Mouse (Mus musculus): ENCODE results near the gene Filip1l. TPM values are rescaled to one million over a fixed set of nuclear protein-coding genes. Genes with fewer than 3 reads are reported as not detected.

Gene Filip1l
- polyA plus RNA-seq, 1 experiment from 2014 or later: 12.7 TPM

DNA sequence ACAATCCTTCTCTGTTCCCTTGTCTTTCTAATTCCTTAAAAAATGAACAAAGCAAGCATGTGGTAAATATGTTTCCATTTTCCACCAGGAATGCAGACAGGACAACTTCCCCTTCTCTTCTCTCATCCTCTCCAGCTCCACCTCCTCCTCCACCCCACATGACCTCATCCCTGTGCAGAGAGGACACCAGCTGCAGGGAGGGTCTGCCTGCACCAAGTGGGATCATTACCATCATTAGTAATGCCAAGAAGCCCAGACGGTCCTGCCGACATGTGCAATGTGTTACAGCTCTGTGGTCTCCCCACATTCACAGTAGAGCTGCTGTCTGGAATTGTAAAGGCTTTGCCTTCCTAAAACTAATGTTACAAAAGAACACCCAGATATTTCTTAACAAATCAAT lies 63.2 kb downstream of the Filip1l start:
- 59% methylated on average over 2 of the region's 2 CpGs for WGBS
- Histone ChIP-seq H3K27ac (replicated peaks) (no peak overlapping the region), H3K4me3 (no peak overlapping the region), H3K27me3 (replicated peaks; ENCODE audit: low read depth, poor library complexity, severe bottlenecking) (no peaks in the 10 kb centered on the region), H3K9me3 (no peaks in the 10 kb centered on the region), H3K36me3 (replicated peaks) (no peaks in the 10 kb centered on the region), H3K4me1 (peaks cover 13% of the 10 kb centered on the region)
- DNase-seq (ENCODE audit: low spot score): no peak

DNA sequence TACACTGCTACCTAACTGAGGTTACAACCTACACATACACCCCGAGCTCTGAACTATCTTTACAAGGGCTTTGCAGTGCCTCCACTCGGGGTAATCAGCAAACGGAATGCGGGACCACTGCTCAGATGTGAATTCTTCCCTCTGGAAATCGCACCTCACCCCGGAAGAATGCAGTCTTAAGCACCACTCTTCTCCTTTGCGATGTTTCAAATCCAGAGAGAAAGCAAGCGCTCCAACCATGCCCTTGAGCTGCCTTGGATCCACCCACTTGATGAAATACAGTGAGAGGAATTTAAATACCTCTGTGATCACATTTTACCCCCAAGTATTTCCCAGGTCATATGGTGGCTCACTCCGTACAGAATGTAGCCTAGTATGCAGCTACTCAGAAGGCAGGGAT lies 64.1 kb downstream of the Filip1l start:
- Histone ChIP-seq H3K36me3 (replicated peaks) (no peaks in the 10 kb centered on the region), H3K4me3 (no peak overlapping the region), H3K4me1 (peaks cover 17% of the 10 kb centered on the region), H3K27me3 (replicated peaks; ENCODE audit: low read depth, poor library complexity, severe bottlenecking) (no peaks in the 10 kb centered on the region), H3K27ac (replicated peaks) (no peak overlapping the region), H3K9me3 (no peaks in the 10 kb centered on the region)
- no peak for DNase-seq (ENCODE audit: low spot score)
- 87% methylated on average over 9 of the region's 9 CpGs for WGBS

DNA sequence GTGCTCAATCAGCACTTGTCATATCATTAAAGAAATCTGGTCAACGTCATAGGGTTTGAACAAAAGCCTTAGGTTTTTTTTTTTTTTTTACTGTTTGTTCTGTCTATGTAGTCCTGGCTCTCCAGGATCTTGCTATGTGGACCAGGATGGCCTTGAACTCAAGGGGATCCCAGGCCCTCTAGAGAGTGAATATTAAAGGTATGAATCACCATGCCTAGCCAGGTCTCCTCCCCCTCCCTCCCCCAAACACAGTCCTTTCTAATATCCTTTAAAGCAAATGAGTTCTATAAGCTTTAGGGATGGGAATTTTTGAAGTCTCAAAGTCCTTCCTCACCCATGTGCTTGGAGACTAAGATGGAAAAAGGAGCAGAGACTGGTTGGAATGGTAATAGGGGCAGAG lies 65.1 kb downstream of the Filip1l start:
- WGBS: 75% methylated on average over 1 of the region's 1 CpGs
- Histone ChIP-seq H3K27me3 (replicated peaks; ENCODE audit: low read depth, poor library complexity, severe bottlenecking) (no peaks in the 10 kb centered on the region), H3K4me1 (peaks cover 19% of the 10 kb centered on the region), H3K36me3 (replicated peaks) (no peaks in the 10 kb centered on the region), H3K27ac (replicated peaks) (no peak overlapping the region), H3K4me3 (no peak overlapping the region), H3K9me3 (no peaks in the 10 kb centered on the region)
- DNase-seq (ENCODE audit: low spot score): no peak

DNA sequence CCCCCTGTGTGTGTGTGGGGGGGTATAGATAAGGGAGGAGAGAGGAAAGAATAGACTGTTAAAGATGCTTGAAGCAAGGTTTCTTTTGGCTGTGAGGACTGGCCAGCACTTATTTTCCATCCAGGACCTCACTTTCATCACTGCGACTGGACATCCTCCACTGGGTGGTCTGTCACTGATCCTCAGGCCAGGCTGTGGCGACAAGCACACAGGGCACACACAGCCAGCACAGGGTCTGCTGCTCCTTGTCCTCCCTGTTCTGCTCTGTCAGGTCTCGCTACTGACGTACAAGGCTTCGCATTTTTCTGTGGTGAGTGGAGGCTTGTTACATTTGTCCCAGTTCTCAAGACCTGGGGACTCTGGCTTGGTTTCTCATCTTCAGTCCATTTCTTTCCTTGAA lies 66.4 kb downstream of the Filip1l start:
- no peak overlapping the region for H3K27ac ChIP-seq (replicated peaks)

DNA sequence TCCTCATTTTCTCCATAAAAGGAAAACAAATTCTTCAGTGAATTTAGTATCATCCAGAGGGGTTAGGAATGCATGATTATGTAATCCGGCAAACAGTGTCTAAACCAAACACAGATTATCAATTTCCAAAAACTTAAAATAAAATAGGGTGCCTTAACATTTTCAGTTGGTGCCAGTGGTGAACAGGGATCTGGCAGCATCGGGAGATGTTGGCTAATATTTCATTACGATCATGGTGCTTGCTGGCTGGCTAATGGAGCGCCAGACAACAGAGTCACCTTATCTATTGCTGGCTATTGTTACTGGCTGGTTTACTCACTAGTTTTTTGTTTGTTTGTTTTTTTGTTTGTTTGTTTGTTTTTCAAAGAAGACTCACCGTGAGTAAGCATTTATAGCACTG lies 67.0 kb downstream of the Filip1l start:
- Histone ChIP-seq H3K27me3 (replicated peaks; ENCODE audit: low read depth, poor library complexity, severe bottlenecking) (no peaks in the 10 kb centered on the region), H3K9me3 (no peaks in the 10 kb centered on the region), H3K36me3 (replicated peaks) (no peaks in the 10 kb centered on the region), H3K27ac (replicated peaks) (no peak overlapping the region), H3K4me1 (peaks cover 26% of the 10 kb centered on the region), H3K4me3 (no peak overlapping the region)
- WGBS: 88% methylated on average over 5 of the region's 5 CpGs
- DNase-seq (ENCODE audit: low spot score): no peak

More for the DNA sequence above, 66.4 kb downstream of the Filip1l start:
- Histone ChIP-seq H3K9me3 (no peaks in the 10 kb centered on the region), H3K36me3 (replicated peaks) (no peaks in the 10 kb centered on the region), H3K4me1 (peaks cover 26% of the 10 kb centered on the region), H3K27me3 (replicated peaks; ENCODE audit: low read depth, poor library complexity, severe bottlenecking) (no peaks in the 10 kb centered on the region), H3K4me3 (no peak overlapping the region)
- no peak for DNase-seq (ENCODE audit: low spot score)
- WGBS: 59% methylated on average over 5 of the region's 5 CpGs

DNA sequence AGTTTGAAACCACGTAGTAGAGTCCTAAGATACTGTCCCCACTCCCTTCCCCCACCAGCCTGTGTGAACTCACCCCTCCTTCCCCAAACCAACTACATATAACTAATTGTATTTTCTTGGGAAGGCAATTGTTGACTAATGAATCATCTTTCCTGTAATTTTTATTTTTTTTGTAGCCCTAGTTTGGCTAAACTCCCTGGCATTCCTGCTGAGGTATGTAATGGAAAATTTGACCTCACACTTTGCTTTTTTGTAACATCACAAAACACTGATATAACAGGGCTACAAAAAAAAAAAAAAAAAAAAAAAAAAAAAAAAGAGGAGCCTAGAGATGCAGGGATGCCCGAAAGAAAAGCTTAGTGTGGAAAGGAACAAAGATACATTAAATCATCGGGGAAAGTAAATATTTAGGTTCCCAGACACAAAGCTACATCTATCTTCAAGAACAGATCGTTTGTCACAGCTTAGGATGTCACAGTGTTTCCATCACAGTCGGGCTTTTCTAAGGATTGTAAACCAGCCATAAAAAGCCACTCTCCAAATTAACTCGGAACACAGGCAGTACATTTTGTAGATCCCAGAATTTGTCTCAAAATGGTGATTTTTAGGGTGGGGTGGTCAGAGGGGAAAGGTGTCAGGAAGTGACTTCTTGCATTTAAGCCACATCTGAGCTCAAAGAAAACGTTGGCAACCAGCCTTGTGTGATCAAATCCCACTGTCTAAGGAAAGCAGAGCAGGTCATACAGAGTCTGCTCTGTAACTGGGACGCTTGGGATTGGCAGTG lies 68.1 kb downstream of the Filip1l start:
- WGBS: 68% methylated on average over 8 of the region's 8 CpGs
- Histone ChIP-seq H3K4me1 (peaks cover 20% of the 10 kb centered on the region), H3K27ac (replicated peaks) (no peak overlapping the region)

DNA sequence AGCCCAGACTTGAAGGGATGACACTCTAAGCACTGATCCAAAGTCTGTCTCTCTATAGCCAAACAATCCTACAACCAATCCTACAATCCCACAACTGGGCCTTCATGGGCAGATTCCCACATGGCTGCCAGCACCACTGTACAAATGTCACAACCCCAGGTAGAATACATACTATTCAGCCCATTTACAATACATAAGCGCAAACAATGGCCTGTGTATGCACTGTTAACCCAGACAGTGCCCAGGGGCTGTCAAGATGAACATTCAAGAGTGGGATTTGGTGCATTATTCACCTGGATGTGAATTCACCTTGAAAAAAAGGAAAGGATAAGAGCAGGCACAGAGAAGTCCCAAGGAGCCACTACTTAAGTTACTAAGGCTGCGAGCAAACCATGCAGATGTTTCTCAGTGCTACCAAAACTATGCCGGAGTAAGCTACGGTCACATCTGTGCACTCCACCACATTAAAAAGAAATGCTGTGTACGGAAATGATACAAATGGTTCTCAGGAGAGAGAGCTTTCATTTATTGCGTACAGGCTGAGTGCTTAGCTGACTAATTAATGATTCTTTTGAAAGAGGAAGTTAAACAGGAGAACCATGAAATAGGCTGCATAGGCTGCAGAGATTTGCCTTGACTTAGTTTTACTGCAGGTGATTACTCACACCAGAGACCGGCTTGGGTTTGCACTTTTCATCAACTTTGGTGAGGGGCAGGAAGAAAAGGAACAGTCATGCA lies 69.0 kb downstream of the Filip1l start:
- no peaks in the 10 kb centered on the region for H3K27me3 ChIP-seq (replicated peaks; ENCODE audit: low read depth, poor library complexity, severe bottlenecking)

More for the DNA sequence above, 68.1 kb downstream of the Filip1l start:
- Histone ChIP-seq H3K36me3 (replicated peaks) (no peaks in the 10 kb centered on the region), H3K27me3 (replicated peaks; ENCODE audit: low read depth, poor library complexity, severe bottlenecking) (no peaks in the 10 kb centered on the region), H3K4me3 (no peak overlapping the region), H3K9me3 (no peaks in the 10 kb centered on the region)
- DNase-seq (ENCODE audit: low spot score): no peak

DNA sequence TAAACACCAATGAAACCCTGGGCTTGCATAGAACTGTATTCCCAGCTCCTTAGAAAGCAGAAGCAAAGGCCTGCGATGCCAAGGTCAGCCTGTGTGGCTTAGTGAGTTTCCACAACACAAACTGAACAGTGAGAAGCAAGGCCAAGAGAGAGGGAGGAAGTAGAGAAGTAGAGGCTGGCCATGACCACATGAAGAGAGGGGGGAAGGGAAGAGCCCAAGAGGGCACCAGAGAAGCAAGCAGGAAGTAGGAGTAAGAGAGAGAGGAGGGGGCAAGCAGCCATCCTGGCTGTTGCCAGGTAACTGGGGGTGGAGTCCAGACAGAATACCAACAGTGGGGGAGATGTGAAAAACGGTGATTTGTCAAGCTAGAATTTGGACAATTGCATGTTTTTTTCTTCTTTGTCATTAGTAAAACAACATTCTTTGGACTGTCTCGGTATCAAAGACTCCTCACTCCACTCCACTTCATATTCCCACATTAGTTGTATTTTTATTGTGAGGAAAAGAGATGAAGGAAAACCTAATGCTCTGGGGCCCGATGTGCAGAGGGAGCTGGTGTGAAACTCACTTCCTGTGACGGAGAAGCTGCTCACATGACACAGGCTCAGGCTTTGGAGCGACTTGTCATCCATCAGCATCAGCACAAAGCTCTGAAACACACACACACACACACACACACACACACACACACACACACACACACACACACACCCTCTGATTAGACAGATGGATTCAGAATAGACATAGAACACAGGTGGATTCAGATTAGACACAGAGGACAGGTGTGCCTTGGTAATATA lies 70.3 kb downstream of the Filip1l start:
- no peaks in the 10 kb centered on the region for H3K36me3 ChIP-seq (replicated peaks)
- peak overlapping the region; percentile 59 for H3K27ac ChIP-seq (replicated peaks)
- peaks cover 17% of the 10 kb centered on the region for H3K4me1 ChIP-seq
- no peak overlapping the region for H3K4me3 ChIP-seq
- no peaks in the 10 kb centered on the region for H3K9me3 ChIP-seq
- no peaks in the 10 kb centered on the region for H3K27me3 ChIP-seq (replicated peaks; ENCODE audit: low read depth, poor library complexity, severe bottlenecking)
- WGBS: 60% methylated on average over 6 of the region's 6 CpGs
- no peak for DNase-seq (ENCODE audit: low spot score)

More for the DNA sequence above, 69.0 kb downstream of the Filip1l start:
- 91% methylated on average over 7 of the region's 7 CpGs for whole genome bisulfite sequencing
- no peaks in the 10 kb centered on the region for H3K9me3 ChIP-seq
- no peak for DNase-seq (ENCODE audit: low spot score)
- peaks cover 17% of the 10 kb centered on the region for H3K4me1 ChIP-seq
- no peak overlapping the region for H3K4me3 ChIP-seq
- no peak overlapping the region for H3K27ac ChIP-seq (replicated peaks)
- no peaks in the 10 kb centered on the region for H3K36me3 ChIP-seq (replicated peaks)

DNA sequence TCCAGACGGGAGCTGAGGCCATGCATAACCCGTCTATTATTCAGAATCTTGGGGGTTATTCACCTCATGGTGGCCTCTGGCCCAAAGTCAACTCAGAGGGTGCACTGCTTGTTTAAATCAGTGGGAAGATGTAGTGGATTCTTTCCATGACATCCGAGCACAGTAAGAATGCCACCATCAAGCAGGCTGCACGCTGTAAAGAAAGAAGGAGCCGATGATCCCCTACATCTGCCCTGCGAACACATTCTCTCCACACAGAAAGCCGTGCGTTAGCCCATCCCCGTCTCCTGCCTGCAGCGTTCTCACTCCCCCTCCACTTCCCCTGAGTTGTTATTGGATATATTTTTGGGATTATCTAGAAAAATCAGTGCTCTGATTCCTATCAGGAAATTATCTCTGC lies 73.8 kb downstream of the Filip1l start:
- H3K27me3 ChIP-seq (replicated peaks; ENCODE audit: low read depth, poor library complexity, severe bottlenecking): no peaks in the 10 kb centered on the region
- peaks cover 12% of the 10 kb centered on the region for H3K4me1 ChIP-seq
- 80% methylated on average over 10 of the region's 10 CpGs for WGBS
- no peaks in the 10 kb centered on the region for H3K36me3 ChIP-seq (replicated peaks)
- H3K4me3 ChIP-seq: no peak overlapping the region
- no peaks in the 10 kb centered on the region for H3K9me3 ChIP-seq
- no peak for DNase-seq (ENCODE audit: low spot score)
- H3K27ac ChIP-seq (replicated peaks): no peak overlapping the region

DNA sequence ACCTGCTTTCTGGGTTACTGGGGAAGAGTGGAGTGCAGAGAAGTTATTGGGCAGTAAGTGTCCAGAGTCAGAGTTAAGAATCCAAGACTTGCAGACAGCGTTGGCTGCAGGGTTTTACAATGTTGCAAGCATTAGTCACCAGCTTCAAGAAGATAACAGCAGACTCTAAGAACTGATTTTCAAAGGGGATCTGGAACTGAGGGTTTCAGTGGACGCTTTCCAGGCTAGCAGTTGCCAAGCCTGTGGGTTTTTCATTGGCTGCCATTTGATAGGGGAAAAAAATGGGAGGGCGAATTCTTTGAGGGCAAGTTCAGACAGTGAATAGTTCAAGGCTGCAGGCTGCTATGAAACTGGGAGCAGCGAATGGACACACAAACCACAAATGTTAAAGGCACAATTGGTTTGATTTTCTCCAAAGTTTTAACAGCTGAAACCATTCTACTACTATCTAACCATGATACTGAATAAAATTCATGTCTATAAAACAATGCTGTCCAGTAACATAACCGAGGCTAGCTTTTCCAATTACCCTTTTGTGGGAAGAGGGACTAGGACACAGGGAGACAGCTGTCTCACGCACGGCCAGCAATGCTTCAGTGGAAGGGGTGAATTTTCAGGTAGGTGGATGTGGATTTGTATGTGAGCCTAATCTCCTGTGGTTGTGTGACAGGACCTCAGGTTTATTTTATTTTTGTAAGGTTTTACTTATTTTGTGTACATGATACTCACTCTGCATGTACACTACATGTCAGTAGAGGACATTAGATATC lies 74.8 kb downstream of the Filip1l start:
- Histone ChIP-seq H3K9me3 (no peaks in the 10 kb centered on the region), H3K36me3 (replicated peaks) (no peaks in the 10 kb centered on the region), H3K27ac (replicated peaks) (no peak overlapping the region), H3K4me3 (no peak overlapping the region), H3K4me1 (peaks cover 8% of the 10 kb centered on the region), H3K27me3 (replicated peaks; ENCODE audit: low read depth, poor library complexity, severe bottlenecking) (no peaks in the 10 kb centered on the region)
- WGBS: 85% methylated on average over 7 of the region's 7 CpGs
- DNase-seq (ENCODE audit: low spot score): no peak

DNA sequence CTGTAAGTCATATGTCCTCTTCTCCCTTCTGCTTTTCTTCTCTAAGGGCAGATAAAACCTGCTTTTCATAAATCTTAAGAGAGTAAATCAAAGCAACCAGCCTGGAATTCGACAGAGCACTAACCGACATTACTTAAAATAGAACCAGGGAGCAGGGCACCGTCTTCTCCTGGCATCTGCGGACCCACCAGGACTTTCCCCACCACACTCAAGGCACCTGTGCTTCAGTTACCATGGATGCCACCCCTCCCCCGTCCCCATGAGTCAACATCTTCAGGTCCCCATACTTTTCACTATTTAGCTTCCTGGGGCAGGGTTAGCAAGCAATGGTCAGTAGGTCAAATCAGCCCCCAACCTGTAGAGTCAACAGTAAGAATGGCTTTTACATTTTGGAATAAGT lies 76.1 kb downstream of the Filip1l start:
- WGBS: 89% methylated on average over 5 of the region's 5 CpGs
- H3K27me3 ChIP-seq (replicated peaks; ENCODE audit: low read depth, poor library complexity, severe bottlenecking): no peaks in the 10 kb centered on the region
- H3K4me3 ChIP-seq: no peak overlapping the region
- no peaks in the 10 kb centered on the region for H3K4me1 ChIP-seq
- no peaks in the 10 kb centered on the region for H3K9me3 ChIP-seq
- H3K27ac ChIP-seq (replicated peaks): no peak overlapping the region
- no peak for DNase-seq (ENCODE audit: low spot score)
- no peaks in the 10 kb centered on the region for H3K36me3 ChIP-seq (replicated peaks)

DNA sequence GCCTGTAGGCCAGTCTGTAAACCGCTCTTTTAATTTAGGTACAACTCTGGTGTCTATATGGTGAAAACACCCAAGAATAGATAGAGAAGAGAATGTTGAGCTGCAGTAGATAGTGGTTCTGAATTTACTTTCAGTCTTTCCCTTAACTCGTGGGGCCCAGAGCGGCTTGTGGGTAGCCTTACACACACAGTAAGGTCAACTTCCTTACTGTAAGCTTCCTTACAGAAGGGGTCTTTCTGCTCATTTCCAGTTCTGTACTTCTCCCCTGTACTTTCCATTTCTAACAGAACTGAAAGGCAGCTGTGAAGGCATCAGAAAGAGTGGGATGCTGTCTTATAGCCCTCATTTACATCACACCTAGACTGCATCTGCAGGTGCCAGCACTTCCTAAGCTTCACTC lies 78.4 kb downstream of the Filip1l start:
- no peaks in the 10 kb centered on the region for H3K4me1 ChIP-seq
- H3K27ac ChIP-seq (replicated peaks): no peak overlapping the region
- no peaks in the 10 kb centered on the region for H3K36me3 ChIP-seq (replicated peaks)
- H3K4me3 ChIP-seq: no peak overlapping the region
- DNase-seq (ENCODE audit: low spot score): no peak
- H3K27me3 ChIP-seq (replicated peaks; ENCODE audit: low read depth, poor library complexity, severe bottlenecking): no peaks in the 10 kb centered on the region
- H3K9me3 ChIP-seq: no peaks in the 10 kb centered on the region
- WGBS: 94% methylated on average over 3 of the region's 3 CpGs
